Mouse (Mus musculus): ENCODE results near the gene Palld. TPM values are rescaled to one million over a fixed set of nuclear protein-coding genes. Genes with fewer than 3 reads are reported as not detected.

Gene Palld
- polyA plus RNA-seq, 1 experiment from 2014 or later: 51.6 TPM

- H3K27ac ChIP-seq: no peak overlapping the region
- DNase-seq (ENCODE audit: extremely low spot score, low spot score): peak; percentile 11
- WGBS: 85% methylated on average over 5 of the region's 5 CpGs
Observed at GRCm38 (mm10) chr8:61731306-61732088, 171.0 kb downstream of the Palld start.

GRCm38 (mm10) chr8:61730669-61731068 is 171.8 kb downstream of the Palld start:
- Histone ChIP-seq H3K27me3 (ENCODE audit: poor library complexity, severe bottlenecking) (no peaks in the 10 kb centered on the region), H3K4me3 (no peak overlapping the region), H3K36me3 (replicated peaks) (peaks cover 14% of the 10 kb centered on the region), H3K9me3 (no peaks in the 10 kb centered on the region), H3K4me1 (peaks cover 21% of the 10 kb centered on the region), H3K27ac (no peak overlapping the region)
- no peak for DNase-seq (ENCODE audit: extremely low spot score, low spot score)
- 90% methylated on average over 6 of the region's 6 CpGs for WGBS

More at GRCm38 (mm10) chr8:61731306-61732088, 171.0 kb downstream of the Palld start:
- H3K4me3 ChIP-seq: no peak overlapping the region
- peaks cover 21% of the 10 kb centered on the region for H3K4me1 ChIP-seq
- H3K36me3 ChIP-seq (replicated peaks): peaks cover 20% of the 10 kb centered on the region
- H3K9me3 ChIP-seq: no peaks in the 10 kb centered on the region
- H3K27me3 ChIP-seq (ENCODE audit: poor library complexity, severe bottlenecking): no peaks in the 10 kb centered on the region

GRCm38 (mm10) chr8:61725306-61726017 is 177.0 kb downstream of the Palld start:
- no peak for DNase-seq (ENCODE audit: extremely low spot score, low spot score)
- H3K36me3 ChIP-seq (replicated peaks): peaks cover 3% of the 10 kb centered on the region
- H3K4me1 ChIP-seq: peaks cover 14% of the 10 kb centered on the region
- WGBS: 92% methylated on average over 8 of the region's 8 CpGs
- no peaks in the 10 kb centered on the region for H3K9me3 ChIP-seq
- H3K27me3 ChIP-seq (ENCODE audit: poor library complexity, severe bottlenecking): no peaks in the 10 kb centered on the region
- no peak overlapping the region for H3K27ac ChIP-seq
- no peak overlapping the region for H3K4me3 ChIP-seq

- Histone ChIP-seq H3K9me3 (peaks cover 7% of the 10 kb centered on the region; the same call in 1 of the 2 replicates), H3K4me1 (peaks cover 6% of the 10 kb centered on the region), H3K27ac (no peak overlapping the region), H3K27me3 (ENCODE audit: poor library complexity, severe bottlenecking) (no peaks in the 10 kb centered on the region), H3K36me3 (replicated peaks) (peaks cover 30% of the 10 kb centered on the region), H3K4me3 (no peak overlapping the region)
- DNase-seq (ENCODE audit: extremely low spot score, low spot score): no peak
- WGBS: 93% methylated on average over 9 of the region's 9 CpGs
Observed at GRCm38 (mm10) chr8:61722226-61722625, 180.3 kb downstream of the Palld start.

- H3K4me1 ChIP-seq: peaks cover 17% of the 10 kb centered on the region
- WGBS: 43% methylated on average over 14 of the region's 14 CpGs
Observed at GRCm38 (mm10) chr8:61715351-61716125, 187.0 kb downstream of the Palld start.

GRCm38 (mm10) chr8:61714293-61714831 is 188.1 kb downstream of the Palld start:
- Histone ChIP-seq H3K4me1 (peaks cover 17% of the 10 kb centered on the region), H3K27me3 (ENCODE audit: poor library complexity, severe bottlenecking) (no peaks in the 10 kb centered on the region), H3K4me3 (no peak overlapping the region), H3K27ac (peak overlapping the region; percentile 58), H3K9me3 (peaks cover 7% of the 10 kb centered on the region; the same call in 1 of the 2 replicates), H3K36me3 (replicated peaks) (peaks cover 57% of the 10 kb centered on the region)
- no peak for DNase-seq (ENCODE audit: extremely low spot score, low spot score)
- 31% methylated on average over 6 of the region's 6 CpGs for WGBS

More at GRCm38 (mm10) chr8:61715351-61716125, 187.0 kb downstream of the Palld start:
- Histone ChIP-seq H3K4me3 (no peak overlapping the region), H3K9me3 (peaks cover 7% of the 10 kb centered on the region; the same call in 1 of the 2 replicates), H3K27ac (0 out of 2 replicates have a peak overlapping the region, but pooled peaks have one; percentile 11), H3K36me3 (replicated peaks) (peaks cover 55% of the 10 kb centered on the region), H3K27me3 (ENCODE audit: poor library complexity, severe bottlenecking) (no peaks in the 10 kb centered on the region)
- DNase-seq (ENCODE audit: extremely low spot score, low spot score): no peak

- H3K4me1 ChIP-seq: peaks cover 17% of the 10 kb centered on the region
- H3K4me3 ChIP-seq: no peak overlapping the region
- DNase-seq (ENCODE audit: extremely low spot score, low spot score): no peak
- H3K27me3 ChIP-seq (ENCODE audit: poor library complexity, severe bottlenecking): no peaks in the 10 kb centered on the region
- peaks cover 4% of the 10 kb centered on the region; the same call in 1 of the 2 replicates for H3K9me3 ChIP-seq
- H3K27ac ChIP-seq: no peak overlapping the region
- peaks cover 57% of the 10 kb centered on the region for H3K36me3 ChIP-seq (replicated peaks)
- WGBS: 88% methylated on average over 16 of the region's 16 CpGs
Observed at GRCm38 (mm10) chr8:61713195-61713990, 189.1 kb downstream of the Palld start.

- no peak for DNase-seq (ENCODE audit: extremely low spot score, low spot score)
- peaks cover 17% of the 10 kb centered on the region for H3K4me1 ChIP-seq
- H3K27me3 ChIP-seq (ENCODE audit: poor library complexity, severe bottlenecking): no peaks in the 10 kb centered on the region
- H3K4me3 ChIP-seq: no peak overlapping the region
- no peak overlapping the region for H3K27ac ChIP-seq
- H3K9me3 ChIP-seq: no peaks in the 10 kb centered on the region
- WGBS: 93% methylated on average over 2 of the region's 2 CpGs
- H3K36me3 ChIP-seq (replicated peaks): peaks cover 54% of the 10 kb centered on the region
Observed at GRCm38 (mm10) chr8:61712426-61712825, 190.1 kb downstream of the Palld start.

- no peaks in the 10 kb centered on the region for H3K27me3 ChIP-seq (ENCODE audit: poor library complexity, severe bottlenecking)
- WGBS: 73% methylated on average over 8 of the region's 8 CpGs
- H3K4me3 ChIP-seq: no peak overlapping the region
- no peak for DNase-seq (ENCODE audit: extremely low spot score, low spot score)
- peaks cover 69% of the 10 kb centered on the region for H3K36me3 ChIP-seq (replicated peaks)
- no peaks in the 10 kb centered on the region for H3K9me3 ChIP-seq
- H3K27ac ChIP-seq: no peak overlapping the region
- H3K4me1 ChIP-seq: peaks cover 4% of the 10 kb centered on the region
Observed at GRCm38 (mm10) chr8:61708586-61709305, 193.7 kb downstream of the Palld start.

GRCm38 (mm10) chr8:61705491-61705890 is 197.0 kb downstream of the Palld start:
- no peak overlapping the region for H3K4me3 ChIP-seq
- no peak for DNase-seq (ENCODE audit: extremely low spot score, low spot score)
- peaks cover 33% of the 10 kb centered on the region for H3K4me1 ChIP-seq
- WGBS: 84% methylated on average over 3 of the region's 3 CpGs
- no peak overlapping the region for H3K27ac ChIP-seq
- peaks cover 67% of the 10 kb centered on the region for H3K36me3 ChIP-seq (replicated peaks)
- H3K9me3 ChIP-seq: 0 out of 2 replicates have a peak, but pooled peaks cover 4% of the 10 kb centered on the region
- no peaks in the 10 kb centered on the region for H3K27me3 ChIP-seq (ENCODE audit: poor library complexity, severe bottlenecking)

- Histone ChIP-seq H3K27me3 (ENCODE audit: poor library complexity, severe bottlenecking) (no peaks in the 10 kb centered on the region), H3K27ac (peak overlapping the region; percentile 65), H3K4me3 (no peak overlapping the region), H3K9me3 (0 out of 2 replicates have a peak, but pooled peaks cover 5% of the 10 kb centered on the region), H3K36me3 (replicated peaks) (peaks cover 53% of the 10 kb centered on the region), H3K4me1 (peaks cover 33% of the 10 kb centered on the region)
- WGBS: 75% methylated on average over 8 of the region's 8 CpGs
- no peak for DNase-seq (ENCODE audit: extremely low spot score, low spot score)
Observed at GRCm38 (mm10) chr8:61702122-61702521, 200.4 kb downstream of the Palld start.
